Mouse (Mus musculus) neural tube, embryonic 13.5 days (tissue): ENCODE measurements around the gene Gm20388. TPM values are rescaled to one million over a fixed set of nuclear protein-coding genes. Genes with fewer than 3 reads are reported as not detected.
A peak's percentile ranks its signal among the peaks of the same experiment; 100 is the strongest.

Experiments used
- ATAC-seq: fragments of 200-750 bp; cut with Nextera tagmentation; 2 replicates; pipeline ENCODE4 v1.8.0; 2017; ENCODE audit warnings: low read depth, mild to moderate bottlenecking, moderate TSS enrichment, moderate library complexity
- H3K27ac ChIP-seq: fragments of 300-500 bp; sonication (generic); replicated peaks from 2 replicates; pipeline ENCODE4 v1.5.1; 2015; ENCODE audit warnings: moderate library complexity, mild to moderate bottlenecking, inconsistent platforms
- H3K27me3 ChIP-seq: fragments of 300-500 bp; sonication (generic); 2 replicates; pipeline ENCODE4 v1.6.1; 2015; ENCODE audit warnings: mild to moderate bottlenecking, inconsistent platforms
- H3K36me3 ChIP-seq: fragments of 300-500 bp; sonication (generic); 2 replicates; pipeline ENCODE4 v1.6.1; 2015; ENCODE audit warnings: mild to moderate bottlenecking, inconsistent platforms
- H3K4me1 ChIP-seq: fragments of 300-500 bp; sonication (generic); replicated peaks from 2 replicates; pipeline ENCODE4 v1.6.1; 2015; ENCODE audit warnings: inconsistent platforms
- H3K4me2 ChIP-seq: fragments of 300-500 bp; sonication (generic); 2 replicates; pipeline ENCODE4 v1.6.1; 2015; ENCODE audit warnings: inconsistent platforms, mild to moderate bottlenecking, moderate library complexity
- H3K4me3 ChIP-seq: fragments of 300-500 bp; sonication (generic); 2 replicates; pipeline ENCODE4 v1.5.1; 2015; ENCODE audit warnings: mild to moderate bottlenecking, inconsistent platforms
- H3K9ac ChIP-seq: fragments of 300-500 bp; sonication (generic); 2 replicates; pipeline ENCODE4 v1.6.1; 2015; ENCODE audit warnings: moderate library complexity, mild to moderate bottlenecking, inconsistent platforms
- H3K9me3 ChIP-seq: fragments of 300-500 bp; sonication (generic); 2 replicates; pipeline ENCODE4 v1.6.1; 2016; ENCODE audit warnings: inconsistent platforms
- WGBS: fragments of 180-500 bp; shearing (Covaris S2); methylation state at CpG from one replicate; pipeline ENCODE4 v1.1.7; 2015; 5-methylcytosine and 5-hydroxymethylcytosine counted together
- polyA plus RNA-seq: library from polyadenylated mRNA; unstranded; fragments of >200 nt; fragmentation: Nextera tagmentation; extraction: Ambion mirVana; gene quantifications from 2 replicates; pipeline ENCODE4 v1.2.1, GENCODE M21; 2015

Gene Gm20388
- polyA plus RNA-seq, 1 experiment from 2014 or later, result 0.27 TPM

GRCm38 (mm10) chr8:124339742-124340141, 4429.1 kb downstream of the Gm20388 start:
- Histone ChIP-seq H3K4me1 (peaks cover 14% of the 10 kb centered on the region), H3K4me2 (no peak overlapping the region), H3K27ac (0 out of 2 replicates have a peak overlapping the region, but pooled peaks have one; percentile 13), H3K27me3 (no peaks in the 10 kb centered on the region), H3K36me3 (peaks cover 96% of the 10 kb centered on the region), H3K9ac (no peak overlapping the region), H3K9me3 (no peaks in the 10 kb centered on the region), H3K4me3 (no peak overlapping the region)
- WGBS, result 94% methylated on average over 3 of the region's 3 CpGs
- ATAC-seq, result no peak

- ATAC-seq, result peak; percentile 60
- Histone ChIP-seq H3K4me3 (no peak overlapping the region), H3K4me1 (peaks cover 14% of the 10 kb centered on the region), H3K4me2 (no peak overlapping the region), H3K9me3 (no peaks in the 10 kb centered on the region), H3K27me3 (no peaks in the 10 kb centered on the region), H3K9ac (no peak overlapping the region), H3K27ac (0 out of 2 replicates have a peak overlapping the region, but pooled peaks have one; percentile 42), H3K36me3 (peaks cover 94% of the 10 kb centered on the region)
- 70% methylated on average over 17 of the region's 17 CpGs for WGBS
Measured at GRCm38 (mm10) chr8:124340360-124341068, 4429.9 kb downstream of the Gm20388 start.

DNA sequence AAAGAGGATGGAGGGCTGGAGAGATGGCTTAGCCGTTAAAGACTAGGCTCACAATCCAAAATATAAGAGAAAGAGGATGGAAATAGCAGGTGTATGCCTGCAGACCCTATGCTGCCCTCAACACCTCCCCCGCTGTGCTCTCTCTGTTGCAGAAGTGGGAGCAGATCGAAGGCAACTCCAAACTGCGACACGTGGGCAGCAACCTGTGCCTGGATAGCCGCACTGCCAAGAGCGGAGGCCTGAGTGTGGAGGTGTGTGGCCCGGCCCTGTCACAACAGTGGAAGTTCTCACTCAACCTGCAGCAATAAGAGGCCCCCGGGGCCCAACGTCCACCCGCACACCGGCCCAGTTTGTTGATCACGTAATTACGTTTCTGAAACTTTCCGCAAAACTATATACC, 4432.5 kb downstream of the Gm20388 start:
- Histone ChIP-seq H3K36me3 (peaks cover 71% of the 10 kb centered on the region), H3K27ac (no peak overlapping the region), H3K4me1 (peaks cover 14% of the 10 kb centered on the region), H3K4me3 (no peak overlapping the region), H3K4me2 (no peak overlapping the region), H3K9me3 (no peaks in the 10 kb centered on the region), H3K9ac (no peak overlapping the region), H3K27me3 (no peaks in the 10 kb centered on the region)
- 95% methylated on average over 15 of the region's 15 CpGs for WGBS
- ATAC-seq, result no peak

DNA sequence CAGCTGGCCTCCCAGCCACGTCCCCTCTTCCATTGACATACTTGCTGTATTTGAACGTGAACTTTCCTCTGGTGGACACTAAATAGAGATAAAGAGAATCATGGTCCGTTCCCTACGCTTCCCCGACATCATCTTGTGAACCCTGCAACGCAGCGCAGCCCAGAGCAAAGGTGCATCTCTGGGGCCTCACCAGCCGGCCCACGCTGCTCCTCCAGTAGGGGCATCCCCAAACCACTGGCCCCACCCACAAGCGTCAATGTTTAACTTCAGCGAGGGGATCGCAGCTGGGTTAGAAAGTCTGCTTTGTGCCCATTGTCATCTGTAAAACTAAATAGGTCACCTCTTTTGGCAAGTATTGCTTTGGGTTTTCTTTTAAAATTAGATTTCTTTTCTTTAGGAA, 4433.4 kb downstream of the Gm20388 start:
- H3K4me1 ChIP-seq, result peaks cover 14% of the 10 kb centered on the region

DNA sequence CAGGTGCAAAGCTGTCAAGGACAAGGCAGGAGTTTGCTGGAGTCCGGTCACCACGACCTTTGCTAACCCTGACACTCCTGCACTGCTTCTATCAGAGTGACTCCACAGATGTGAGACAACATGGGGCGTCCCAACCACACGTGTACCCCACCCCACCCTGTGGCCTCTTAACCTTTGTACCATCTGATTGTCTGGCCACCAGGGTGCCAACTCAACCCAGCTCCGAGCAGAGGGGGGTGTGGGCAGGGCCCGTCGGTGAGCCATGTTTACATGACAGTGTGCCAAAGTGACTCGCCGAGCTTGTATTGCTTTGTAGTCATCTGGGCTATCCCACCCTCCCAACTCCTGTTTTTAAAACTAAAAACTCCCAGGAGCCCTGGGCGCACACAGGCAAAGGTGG, 4434.5 kb downstream of the Gm20388 start:
- Histone ChIP-seq H3K9me3 (no peaks in the 10 kb centered on the region), H3K9ac (no peak overlapping the region), H3K4me2 (no peak overlapping the region), H3K4me3 (no peak overlapping the region), H3K27ac (no peak overlapping the region), H3K36me3 (peaks cover 54% of the 10 kb centered on the region), H3K4me1 (peaks cover 7% of the 10 kb centered on the region), H3K27me3 (no peaks in the 10 kb centered on the region)
- WGBS, result 86% methylated on average over 10 of the region's 10 CpGs
- ATAC-seq, result no peak

More for the DNA sequence above, 4433.4 kb downstream of the Gm20388 start:
- H3K27ac ChIP-seq, result no peak overlapping the region
- no peak overlapping the region for H3K9ac ChIP-seq
- no peaks in the 10 kb centered on the region for H3K9me3 ChIP-seq
- H3K27me3 ChIP-seq, result no peaks in the 10 kb centered on the region
- H3K36me3 ChIP-seq, result peaks cover 63% of the 10 kb centered on the region
- no peak for ATAC-seq
- no peak overlapping the region for H3K4me2 ChIP-seq
- 89% methylated on average over 12 of the region's 12 CpGs for WGBS
- no peak overlapping the region for H3K4me3 ChIP-seq

DNA sequence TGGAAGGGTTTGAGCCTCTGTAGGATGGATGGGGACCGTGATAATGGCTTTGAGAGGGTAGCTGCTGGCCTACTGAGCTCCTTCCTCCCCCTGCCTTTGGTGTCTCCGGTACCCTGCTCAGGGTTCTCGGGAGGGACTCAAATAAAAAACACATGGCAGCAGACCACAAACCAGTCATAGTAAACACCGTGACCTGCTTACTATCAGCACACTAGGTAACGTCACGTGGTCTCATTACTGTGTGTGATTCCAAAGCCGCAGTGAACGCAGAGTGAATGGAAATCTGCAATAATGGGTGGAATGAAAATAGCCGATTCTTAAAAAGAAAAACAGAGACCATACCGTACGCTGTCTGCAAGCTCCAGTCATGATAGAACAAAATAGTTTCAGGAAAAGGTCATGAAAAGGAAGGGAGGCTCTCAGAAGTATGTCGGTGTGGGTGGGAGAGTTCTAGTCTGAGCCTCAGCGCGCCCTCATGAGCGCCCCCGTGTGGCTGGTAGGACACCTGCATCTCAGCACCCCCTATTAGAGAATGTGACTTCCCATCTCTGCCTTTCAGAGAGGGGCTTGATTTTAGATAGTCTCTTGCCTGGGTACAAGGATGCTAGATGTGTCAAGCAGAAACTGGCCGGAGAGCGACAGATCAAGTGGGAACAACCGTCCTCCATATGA, 4436.3 kb downstream of the Gm20388 start:
- Histone ChIP-seq H3K27ac (no peak overlapping the region), H3K4me1 (no peaks in the 10 kb centered on the region; the same call in 1 of the 2 replicates), H3K27me3 (no peaks in the 10 kb centered on the region), H3K9ac (no peak overlapping the region), H3K4me2 (no peak overlapping the region), H3K36me3 (peaks cover 37% of the 10 kb centered on the region), H3K4me3 (no peak overlapping the region), H3K9me3 (no peaks in the 10 kb centered on the region)
- peak; percentile 59 for ATAC-seq
- WGBS, result 50% methylated on average over 19 of the region's 19 CpGs

- Histone ChIP-seq H3K4me1 (no peaks in the 10 kb centered on the region; the same call in 1 of the 2 replicates), H3K36me3 (peaks cover 26% of the 10 kb centered on the region), H3K4me2 (no peak overlapping the region), H3K9me3 (no peaks in the 10 kb centered on the region), H3K9ac (no peak overlapping the region), H3K4me3 (no peak overlapping the region), H3K27me3 (no peaks in the 10 kb centered on the region), H3K27ac (no peak overlapping the region)
- WGBS, result 58% methylated on average over 1 of the region's 1 CpGs
- peak; percentile 10; the same call in 1 of the 2 replicates for ATAC-seq
Measured at GRCm38 (mm10) chr8:124348087-124348486, 4437.4 kb downstream of the Gm20388 start.

DNA sequence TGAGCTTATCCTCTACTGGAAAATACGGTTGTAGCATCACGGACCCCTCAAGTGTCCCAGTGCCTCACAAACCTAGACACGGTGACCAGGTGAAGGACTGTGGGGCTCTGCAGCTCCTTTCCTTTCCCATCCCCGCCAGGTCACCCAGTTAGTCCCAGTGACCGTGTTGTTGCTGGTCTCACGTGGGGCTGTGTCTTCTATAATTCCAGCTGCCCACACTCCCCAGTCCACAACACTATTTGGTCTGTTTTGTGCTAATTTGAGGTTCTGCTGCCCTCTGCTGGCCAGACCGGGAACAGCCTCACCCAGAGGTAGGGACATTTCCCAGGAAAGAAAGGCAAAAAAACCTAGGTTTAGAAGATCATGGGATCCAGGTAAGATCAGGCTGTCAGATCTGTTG, 4439.0 kb downstream of the Gm20388 start:
- Histone ChIP-seq H3K9me3 (no peaks in the 10 kb centered on the region), H3K4me3 (no peak overlapping the region), H3K36me3 (peaks cover 10% of the 10 kb centered on the region), H3K9ac (no peak overlapping the region), H3K4me2 (no peak overlapping the region), H3K27ac (no peak overlapping the region), H3K4me1 (no peaks in the 10 kb centered on the region; the same call in 1 of the 2 replicates), H3K27me3 (no peaks in the 10 kb centered on the region)
- peak; percentile 37; the same call in 1 of the 2 replicates for ATAC-seq
- 39% methylated on average over 7 of the region's 7 CpGs for WGBS

GRCm38 (mm10) chr8:124351636-124352035, 4441.0 kb downstream of the Gm20388 start:
- ATAC-seq, result no peak
- H3K4me3 ChIP-seq, result no peak overlapping the region
- 62% methylated on average over 5 of the region's 5 CpGs for WGBS

GRCm38 (mm10) chr8:124360911-124361310, 4450.3 kb downstream of the Gm20388 start:
- Histone ChIP-seq H3K9me3 (0 out of 2 replicates have a peak, but pooled peaks cover 3% of the 10 kb centered on the region), H3K36me3 (no peaks in the 10 kb centered on the region), H3K4me2 (no peak overlapping the region), H3K4me3 (no peak overlapping the region), H3K4me1 (no peaks in the 10 kb centered on the region), H3K27me3 (no peaks in the 10 kb centered on the region), H3K9ac (no peak overlapping the region), H3K27ac (no peak overlapping the region)
- 83% methylated on average over 3 of the region's 3 CpGs for WGBS
- ATAC-seq, result no peak

More at GRCm38 (mm10) chr8:124351636-124352035, 4441.0 kb downstream of the Gm20388 start:
- Histone ChIP-seq H3K9me3 (no peaks in the 10 kb centered on the region), H3K9ac (no peak overlapping the region), H3K27me3 (no peaks in the 10 kb centered on the region), H3K27ac (no peak overlapping the region), H3K4me1 (no peaks in the 10 kb centered on the region; the same call in 1 of the 2 replicates), H3K4me2 (no peak overlapping the region), H3K36me3 (no peaks in the 10 kb centered on the region)

- 84% methylated on average over 11 of the region's 11 CpGs for WGBS
- H3K27ac ChIP-seq, result no peak overlapping the region
- ATAC-seq, result no peak
- H3K4me1 ChIP-seq, result no peaks in the 10 kb centered on the region
- 0 out of 2 replicates have a peak, but pooled peaks cover 3% of the 10 kb centered on the region for H3K9me3 ChIP-seq
- H3K36me3 ChIP-seq, result no peaks in the 10 kb centered on the region
- H3K4me3 ChIP-seq, result no peak overlapping the region
- no peaks in the 10 kb centered on the region for H3K27me3 ChIP-seq
- no peak overlapping the region for H3K4me2 ChIP-seq
- H3K9ac ChIP-seq, result no peak overlapping the region
Measured at GRCm38 (mm10) chr8:124361773-124362427, 4451.3 kb downstream of the Gm20388 start.

DNA sequence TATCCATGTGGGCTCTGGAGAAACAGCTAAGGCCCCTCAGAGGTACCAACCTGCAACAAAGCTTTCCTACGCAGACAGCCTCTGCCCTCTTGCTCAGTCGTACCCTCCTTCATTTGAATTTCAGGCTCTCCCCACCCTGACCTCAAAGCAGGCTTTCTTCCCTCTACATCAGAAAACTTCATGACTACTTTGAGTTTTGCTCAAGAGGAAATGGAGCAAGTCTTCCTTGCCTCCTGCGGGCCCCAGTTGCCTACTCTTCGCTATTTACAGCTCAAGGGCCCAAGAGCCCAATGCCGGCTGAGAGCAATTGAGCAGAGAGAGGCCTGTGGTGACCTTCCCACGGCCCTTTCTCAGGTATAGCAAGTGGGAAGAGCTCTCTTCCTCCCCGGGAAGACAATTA, 4451.9 kb downstream of the Gm20388 start:
- 73% methylated on average over 7 of the region's 7 CpGs for WGBS
- no peak overlapping the region for H3K4me2 ChIP-seq
- H3K27me3 ChIP-seq, result no peaks in the 10 kb centered on the region
- H3K4me1 ChIP-seq, result no peaks in the 10 kb centered on the region
- H3K9me3 ChIP-seq, result 0 out of 2 replicates have a peak, but pooled peaks cover 3% of the 10 kb centered on the region
- ATAC-seq, result no peak
- H3K36me3 ChIP-seq, result no peaks in the 10 kb centered on the region
- H3K4me3 ChIP-seq, result no peak overlapping the region
- H3K27ac ChIP-seq, result no peak overlapping the region
- H3K9ac ChIP-seq, result no peak overlapping the region
